Mouse (Mus musculus) mesoderm, embryonic 11.5 days (tissue): Measurements from ENCODE around the gene Cdkal1.
A peak's percentile ranks its signal among the peaks of the same experiment; 100 is the strongest.

Source experiments
- DNase-seq: peaks from one replicate; pipeline ENCODE4 v3.0.0-alpha.2; 2012; ENCODE audit warnings: low read depth, low spot score

Cdkal1 gene

DNA sequence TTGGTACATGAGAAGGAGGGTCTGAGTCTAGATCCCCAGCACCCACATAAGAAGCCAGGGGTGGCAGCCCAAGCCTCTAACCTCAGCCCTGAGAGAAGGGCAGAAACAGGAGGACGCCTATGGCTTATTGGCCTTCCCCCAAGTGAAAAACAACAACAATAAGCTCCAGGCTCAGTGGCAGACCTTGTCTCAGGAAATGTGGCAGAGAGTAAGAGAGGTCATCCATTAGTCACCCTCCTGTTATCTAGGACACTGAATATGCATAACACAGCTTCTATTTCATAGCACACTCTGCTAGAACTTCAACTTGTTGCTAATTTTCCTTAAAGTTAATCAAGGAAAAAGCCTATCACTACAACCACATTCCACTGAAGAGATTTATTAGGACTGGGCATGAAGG is 154.1 kb downstream of the Cdkal1 start:
- DNase-seq, result no peak

DNA sequence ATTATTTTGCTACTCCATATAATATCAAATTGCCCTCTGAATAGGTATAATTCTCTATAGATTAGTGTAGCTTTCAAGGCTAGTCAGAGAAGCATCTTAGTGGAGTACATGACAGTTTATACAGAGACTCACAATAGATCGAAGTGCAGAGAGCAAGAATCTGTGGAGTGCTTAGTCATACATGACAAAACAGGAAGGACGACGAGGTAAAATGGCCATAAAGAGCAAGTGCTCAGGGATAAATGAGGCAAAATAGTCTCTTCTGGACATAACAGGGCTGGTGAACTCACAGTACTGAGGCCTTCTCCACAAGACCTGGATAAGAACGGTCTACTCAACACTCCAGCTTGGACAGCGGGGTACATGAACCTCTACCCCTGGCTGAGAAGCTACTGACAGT is 155.6 kb downstream of the Cdkal1 start:
- DNase-seq, result no peak

DNA sequence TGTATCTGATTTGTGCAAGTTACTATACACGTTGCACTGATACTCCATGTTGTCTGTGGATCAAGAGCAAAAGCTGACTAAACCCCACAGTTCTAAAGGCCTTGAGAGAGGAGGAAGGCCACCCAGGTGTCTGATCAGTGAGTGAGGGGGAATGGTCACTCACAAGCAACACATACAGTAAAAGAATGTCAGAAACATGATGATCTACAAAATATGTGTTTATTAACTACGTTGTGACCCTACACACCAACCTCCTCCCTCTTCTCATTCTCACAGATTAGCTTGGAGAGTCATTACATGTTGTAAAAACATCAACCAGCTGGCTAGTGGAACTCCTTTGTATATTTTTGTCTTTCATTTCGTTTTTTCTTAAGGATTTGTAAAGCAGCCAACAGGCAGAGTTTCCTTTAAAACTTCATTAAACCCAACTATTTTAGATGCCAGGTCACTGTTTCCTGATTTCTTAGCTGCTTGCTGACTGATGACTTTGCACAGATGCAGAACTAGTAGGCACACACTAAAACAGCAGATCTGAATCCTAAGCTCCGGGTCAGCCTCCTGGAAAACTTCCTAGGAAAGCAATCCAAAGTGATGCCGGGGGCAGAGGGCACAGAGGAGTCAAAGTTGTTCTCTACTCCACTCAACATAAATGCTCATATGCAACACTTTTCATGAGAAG is 157.0 kb downstream of the Cdkal1 start:
- no peak for DNase-seq

DNA sequence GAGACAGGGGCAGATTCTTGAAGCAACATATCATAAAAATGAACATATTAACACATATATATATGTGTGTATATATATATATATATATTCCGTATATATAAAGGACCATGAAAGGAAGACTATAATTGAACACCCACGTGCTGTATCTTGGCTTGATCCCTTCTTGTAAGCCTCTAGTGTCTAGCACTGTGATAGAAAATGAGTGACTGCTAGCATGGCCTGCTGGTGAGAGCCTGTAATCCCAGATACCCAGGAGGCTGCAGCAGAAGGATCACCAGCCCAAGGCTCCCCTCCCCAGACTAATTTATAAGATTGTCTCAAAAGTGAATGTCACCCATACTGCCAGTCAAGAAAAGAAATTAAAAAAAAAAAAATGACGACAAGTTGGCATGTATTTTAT is 158.2 kb downstream of the Cdkal1 start:
- no peak for DNase-seq

DNA sequence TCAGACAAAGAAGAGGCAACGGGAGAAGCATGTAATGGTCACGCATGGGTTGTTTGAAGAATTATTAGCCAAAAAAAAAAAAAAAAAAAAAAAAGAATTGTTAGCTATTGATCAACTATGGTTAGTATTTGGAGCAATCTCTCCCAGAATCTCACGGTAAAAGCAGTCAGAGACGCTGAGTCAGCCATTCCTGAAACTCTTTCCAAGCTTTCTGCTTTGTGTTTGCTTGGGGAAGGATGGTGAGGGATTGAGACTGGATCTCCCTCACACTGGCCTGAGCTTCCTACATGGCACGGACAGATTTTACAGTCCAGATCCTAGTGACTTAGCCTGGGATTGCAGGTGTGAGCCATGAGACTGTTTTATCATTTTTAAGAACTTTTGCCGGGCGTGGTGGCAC is 164.7 kb downstream of the Cdkal1 start:
- DNase-seq, result no peak

DNA sequence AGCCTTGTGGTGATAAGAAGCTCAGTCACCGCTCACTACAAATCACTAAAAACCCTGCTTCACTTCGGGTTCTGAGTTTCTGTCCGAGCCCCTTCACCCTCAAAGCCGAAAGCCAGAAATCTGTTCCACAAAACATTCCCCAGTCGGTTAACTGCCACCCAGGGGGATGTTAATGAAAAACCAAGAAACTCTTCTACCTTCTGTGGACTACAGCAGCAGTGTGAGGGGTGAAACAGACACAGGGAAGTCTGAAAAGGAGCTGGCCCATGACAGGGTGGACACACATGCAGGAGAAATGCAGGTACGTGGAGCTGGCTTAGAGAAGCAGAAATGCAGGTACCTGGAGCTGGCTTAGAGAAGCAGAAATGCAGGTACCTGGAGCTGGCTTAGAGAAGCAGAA is 166.6 kb downstream of the Cdkal1 start:
- no peak for DNase-seq

DNA sequence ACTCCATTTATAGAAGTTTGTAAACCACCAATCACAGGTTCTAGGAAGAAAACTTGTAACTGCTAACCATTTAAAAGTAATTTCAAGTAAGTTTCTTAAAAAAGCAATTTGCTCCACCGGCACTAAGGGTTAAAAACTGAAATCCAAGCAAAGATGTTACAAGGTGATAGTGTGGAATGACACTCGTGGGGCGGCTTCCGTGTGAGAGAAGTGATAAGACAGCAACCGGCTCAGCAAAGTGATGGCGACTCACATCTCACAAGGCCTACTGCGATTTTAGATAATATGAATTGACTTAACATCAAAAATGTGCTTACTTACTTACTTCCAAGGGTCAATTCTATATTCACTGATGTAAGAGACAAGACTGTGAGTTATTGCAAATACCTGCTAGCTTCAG is 167.6 kb downstream of the Cdkal1 start:
- no peak for DNase-seq

DNA sequence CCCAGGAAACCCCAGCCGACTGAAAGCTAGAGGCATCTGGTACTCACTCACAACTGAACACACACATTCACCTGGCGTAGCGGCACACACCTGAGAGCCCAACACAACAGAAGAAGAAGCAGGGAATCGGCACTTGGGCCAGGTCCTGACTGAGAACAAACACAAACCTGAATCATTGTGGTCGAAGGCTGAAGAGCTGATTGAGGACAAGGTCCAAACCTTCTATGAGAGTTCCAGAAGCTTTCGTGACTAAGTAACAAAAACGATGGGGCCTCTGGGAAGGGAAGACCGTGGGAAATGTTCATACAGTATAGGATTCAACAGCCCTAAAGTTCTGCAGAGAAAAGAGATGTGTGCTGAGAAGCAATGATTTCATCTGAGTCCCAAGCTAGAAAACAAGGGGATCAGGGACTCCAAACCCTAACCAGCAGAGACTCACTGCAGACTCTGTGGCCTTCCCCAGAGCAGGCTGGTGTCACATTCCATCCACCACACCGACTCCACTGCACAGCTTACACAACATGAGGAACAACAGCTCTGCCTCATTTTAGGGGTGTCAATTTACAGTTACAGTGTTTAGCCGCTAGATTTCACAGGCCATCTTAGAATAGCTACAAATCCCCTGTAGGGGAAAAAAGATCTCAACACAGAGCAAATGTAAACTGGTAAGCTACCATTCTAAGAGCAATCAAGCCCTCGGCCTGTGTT is 175.8 kb downstream of the Cdkal1 start:
- no peak for DNase-seq

DNA sequence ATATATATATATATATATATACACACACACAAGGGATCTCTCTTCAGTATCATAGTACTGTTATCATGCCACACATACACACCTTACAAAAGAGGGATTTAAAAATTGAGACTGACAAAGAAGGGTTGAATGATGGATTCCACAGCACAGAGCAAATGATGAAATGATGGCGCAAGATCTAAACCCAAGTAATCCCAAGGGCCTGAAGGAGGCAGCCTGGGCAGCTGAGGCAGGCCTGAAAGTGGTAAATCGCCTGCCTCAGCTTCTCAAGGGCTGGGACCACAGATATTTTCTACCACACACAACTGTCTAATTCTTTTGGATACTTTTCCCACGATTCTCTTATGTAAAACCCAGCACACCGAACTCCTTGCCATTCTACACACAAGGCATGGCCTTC is 177.9 kb downstream of the Cdkal1 start:
- DNase-seq, result no peak

DNA sequence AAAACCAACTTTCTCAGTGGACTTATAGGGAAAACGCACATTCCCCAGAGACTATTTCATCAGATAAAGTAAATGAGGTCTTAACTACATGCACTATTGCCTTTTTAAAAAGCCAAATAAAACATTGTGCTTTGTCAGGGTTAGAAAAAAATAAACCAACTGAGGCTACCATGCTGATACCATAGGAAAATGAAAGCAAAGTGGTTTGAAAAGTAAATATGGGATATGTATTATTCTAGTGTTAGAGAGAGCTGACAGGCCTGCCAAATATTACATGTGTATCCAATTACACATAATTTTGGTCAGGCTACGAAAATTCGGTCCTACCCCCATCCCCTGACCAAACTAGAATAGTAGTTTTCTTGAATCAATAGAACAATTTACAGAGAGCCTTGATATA is 184.8 kb downstream of the Cdkal1 start:
- no peak for DNase-seq

DNA sequence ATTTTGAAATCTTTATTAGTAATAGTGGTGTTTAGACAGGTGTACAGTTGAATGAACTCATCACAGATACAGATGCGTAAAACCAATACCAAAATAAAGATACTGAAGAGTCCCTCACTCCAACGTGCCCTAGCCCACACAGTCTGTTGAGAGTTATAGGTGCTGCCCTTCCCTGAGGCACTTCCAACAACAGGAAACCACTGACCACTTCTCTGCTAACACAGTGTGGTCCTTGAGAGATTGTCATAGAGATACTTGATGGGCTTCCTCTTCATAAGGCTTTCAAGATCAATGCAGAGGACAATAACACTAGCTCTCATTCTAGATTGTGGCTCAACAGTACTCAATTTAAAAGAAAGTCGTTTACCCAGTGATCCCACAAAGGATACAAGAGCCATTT is 191.6 kb downstream of the Cdkal1 start:
- DNase-seq, result no peak

DNA sequence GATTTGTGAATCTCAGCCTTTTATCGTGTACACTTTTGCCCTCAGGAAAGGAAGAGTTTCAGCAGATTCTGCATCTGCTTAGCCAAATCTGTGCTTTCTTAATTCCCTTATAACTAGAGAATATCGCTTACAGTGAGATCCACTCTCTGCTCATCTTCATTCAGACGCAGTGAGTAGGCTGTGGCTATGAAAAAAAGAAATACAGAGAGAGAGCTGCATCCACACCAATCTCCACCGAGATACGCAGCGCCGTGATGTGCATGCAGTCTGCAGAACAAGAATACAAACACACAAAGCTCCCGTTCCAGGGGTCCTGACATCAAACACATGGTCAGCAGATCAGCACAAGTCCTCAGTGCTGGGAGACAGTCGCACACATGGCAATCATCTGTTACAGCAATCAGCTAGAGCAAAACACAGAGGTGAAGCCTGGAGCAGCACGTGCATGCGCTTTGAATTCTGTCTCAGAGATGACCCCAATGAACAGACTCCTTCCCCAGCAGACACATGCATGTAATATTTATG is 199.6 kb downstream of the Cdkal1 start:
- peak; percentile 67 for DNase-seq

DNA sequence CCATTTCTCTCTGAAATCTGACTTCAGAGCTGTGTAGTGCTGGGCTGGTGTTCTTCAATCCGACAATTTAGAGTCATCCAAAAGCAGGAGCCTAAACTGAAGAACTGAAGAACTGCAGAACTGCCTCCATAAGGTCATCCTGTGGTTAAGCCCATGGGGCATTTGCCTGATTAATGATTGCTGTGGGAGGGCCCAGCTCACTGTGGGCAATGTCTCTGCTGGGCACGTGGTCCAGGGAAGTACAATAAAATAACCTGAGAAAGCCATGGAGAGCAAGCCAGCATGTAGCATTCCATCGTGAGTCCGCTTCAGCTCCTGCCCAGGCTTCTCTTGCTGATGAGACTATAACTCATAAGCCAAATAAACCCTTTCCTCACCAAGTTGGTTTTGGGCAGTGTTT is 202.1 kb downstream of the Cdkal1 start:
- DNase-seq, result no peak

DNA sequence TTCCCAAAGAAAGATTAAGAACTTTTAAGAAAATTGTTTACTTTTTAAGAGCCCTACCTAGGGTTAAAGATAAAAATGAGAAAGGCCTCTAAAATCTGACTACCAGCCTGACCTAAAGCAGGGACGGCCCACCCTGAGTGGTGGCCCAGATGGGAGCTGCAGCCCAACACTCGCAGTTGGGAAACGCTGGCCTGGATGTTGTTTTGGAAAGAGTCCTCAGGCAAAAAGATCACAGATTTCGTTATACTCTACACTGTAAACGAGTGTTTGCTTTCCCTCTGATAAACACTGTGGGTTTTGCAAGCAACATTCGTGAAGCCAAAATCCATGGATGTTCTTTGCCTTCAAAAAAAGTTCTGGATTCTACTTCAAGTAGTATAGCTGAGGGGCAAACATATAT is 202.7 kb downstream of the Cdkal1 start:
- no peak for DNase-seq

DNA sequence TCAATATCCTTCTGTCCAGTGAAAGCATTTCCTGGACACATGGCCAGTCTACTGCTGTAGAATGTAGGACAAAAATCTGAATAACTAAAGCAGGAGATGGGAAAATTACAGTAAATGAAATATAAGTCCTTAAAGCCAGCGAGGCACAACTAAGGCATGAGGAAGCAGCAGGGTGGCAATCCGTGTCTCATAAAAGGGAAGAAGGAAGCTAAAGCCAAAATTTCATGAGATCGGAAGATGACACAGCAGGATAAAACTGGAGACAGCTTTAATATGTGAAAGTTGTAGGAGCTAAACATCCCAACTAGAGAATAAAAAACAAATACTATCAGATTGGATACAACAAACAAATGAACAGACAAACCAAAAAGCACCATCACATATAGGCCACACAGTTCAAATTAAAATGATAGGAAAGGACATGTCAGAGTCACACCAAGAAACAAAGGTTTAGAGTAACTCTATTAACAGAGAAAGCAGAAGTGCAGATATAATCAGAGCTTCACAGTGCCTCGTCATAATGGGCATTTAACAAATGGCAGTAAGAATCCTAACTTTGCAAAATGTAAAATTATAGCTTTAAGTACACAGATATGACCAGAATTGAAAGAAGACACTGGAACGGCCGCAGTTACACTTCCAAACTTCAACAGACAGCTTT is 204.8 kb downstream of the Cdkal1 start:
- DNase-seq, result no peak

DNA sequence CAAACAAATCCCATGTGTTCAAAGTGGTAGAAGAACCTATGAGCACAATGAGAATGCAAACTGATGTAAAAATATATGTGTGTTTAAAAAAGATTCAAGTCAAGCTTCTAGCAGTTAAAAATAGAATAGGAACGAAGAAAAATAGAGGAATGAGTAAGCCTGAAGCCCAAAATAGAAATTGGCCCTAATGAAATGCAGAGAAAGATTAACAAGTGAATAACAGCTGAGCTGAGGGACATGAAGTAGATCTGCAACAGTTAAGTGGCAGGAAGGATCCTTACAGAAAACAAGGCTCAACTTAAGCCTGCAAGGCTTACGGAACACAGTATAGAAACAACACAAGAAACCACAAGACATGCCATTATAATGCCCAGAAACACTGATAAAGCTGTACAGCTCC is 205.9 kb downstream of the Cdkal1 start:
- no peak for DNase-seq

DNA sequence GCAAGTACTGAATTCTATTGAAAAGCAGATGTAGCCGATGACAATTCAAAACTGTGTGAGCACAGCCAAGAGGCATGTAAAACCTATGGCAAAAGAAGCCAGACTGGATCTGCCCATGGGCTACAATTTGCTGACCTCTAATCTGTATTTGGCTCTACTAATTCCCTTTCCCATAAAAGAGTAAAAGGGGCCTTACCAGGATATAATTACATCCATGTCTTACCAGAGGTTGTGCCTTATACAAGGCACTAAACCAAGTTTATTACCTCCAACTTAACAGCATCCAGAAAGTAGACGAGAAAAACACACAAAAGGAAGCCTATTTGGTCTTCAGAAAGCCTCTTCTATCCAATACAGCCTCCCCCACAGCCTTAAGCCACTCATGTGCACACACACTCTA is 213.2 kb downstream of the Cdkal1 start:
- DNase-seq, result no peak

DNA sequence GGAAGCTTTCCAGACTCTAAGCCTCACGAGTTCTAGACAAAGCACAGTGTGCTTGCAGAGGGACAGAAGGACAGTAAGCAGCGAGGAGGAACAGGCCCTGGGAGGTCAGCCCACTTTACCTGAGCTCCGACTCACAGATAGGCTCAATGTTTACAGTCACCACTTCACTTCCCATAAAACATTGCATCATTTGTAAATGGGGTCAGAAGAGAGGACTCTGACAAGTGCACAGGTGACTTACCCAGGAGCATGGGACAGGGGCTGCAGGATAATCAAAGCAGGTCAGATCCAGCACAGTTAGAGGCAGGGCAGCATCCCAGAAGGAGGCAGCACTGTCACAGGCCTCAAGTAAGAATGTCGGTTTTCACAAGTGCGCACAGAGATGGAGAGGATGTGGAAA is 214.3 kb downstream of the Cdkal1 start:
- DNase-seq, result no peak

DNA sequence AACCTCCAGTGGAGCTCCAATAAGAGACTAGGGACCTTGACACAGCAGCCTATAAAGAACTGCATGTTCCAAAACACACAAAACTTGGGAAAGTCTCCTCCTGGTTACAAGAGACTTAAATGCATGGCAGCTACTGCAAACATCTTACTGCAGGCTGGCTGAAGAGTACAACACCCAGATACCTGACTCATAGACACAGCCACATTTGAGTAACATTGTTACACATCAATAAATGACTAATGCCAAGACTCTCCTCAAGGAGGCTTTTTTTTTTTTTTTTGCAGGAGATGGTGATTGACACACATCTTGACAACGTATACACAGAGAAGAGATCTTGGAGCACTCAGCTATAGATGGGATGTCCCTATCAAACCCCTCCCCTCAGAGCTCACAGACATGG is 215.3 kb downstream of the Cdkal1 start:
- DNase-seq, result no peak

DNA sequence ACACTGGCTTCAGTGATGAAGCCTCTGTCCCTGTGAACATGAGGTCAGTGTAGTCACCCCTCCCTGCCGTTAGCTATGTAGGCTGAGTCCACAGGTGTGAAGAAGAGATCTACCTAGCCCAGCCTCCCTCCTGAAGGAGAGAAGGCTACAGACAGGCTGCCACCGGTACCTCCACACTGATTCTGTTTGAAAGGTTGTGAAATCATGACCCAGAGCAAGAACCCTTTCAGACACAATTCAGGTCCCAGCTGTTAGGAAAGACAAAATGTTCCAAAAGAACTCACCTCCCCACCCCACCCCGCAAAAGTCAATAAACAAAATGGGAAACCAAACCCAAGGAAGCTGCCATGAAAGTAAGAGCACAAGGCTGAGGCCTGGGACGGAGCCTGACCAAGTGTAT is 217.2 kb downstream of the Cdkal1 start:
- no peak for DNase-seq

DNA sequence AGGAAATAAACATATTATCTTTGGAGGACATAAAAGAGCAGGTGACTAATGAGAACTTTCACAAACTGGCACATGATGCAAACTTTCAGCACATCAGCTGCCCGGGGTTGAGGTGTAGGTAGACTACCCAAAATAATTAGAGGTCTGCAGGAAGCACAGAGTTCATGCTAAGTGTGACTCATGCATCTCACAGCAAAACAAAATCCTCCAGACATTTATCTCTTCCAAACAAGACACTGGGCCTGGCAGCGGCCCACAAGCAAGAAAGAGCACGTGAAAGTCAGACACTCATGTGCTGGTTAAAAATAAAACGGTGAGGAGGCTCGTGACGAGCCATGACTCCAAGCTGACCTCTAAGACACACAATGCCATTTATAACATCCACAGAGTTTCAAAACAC is 217.7 kb downstream of the Cdkal1 start:
- DNase-seq, result no peak

DNA sequence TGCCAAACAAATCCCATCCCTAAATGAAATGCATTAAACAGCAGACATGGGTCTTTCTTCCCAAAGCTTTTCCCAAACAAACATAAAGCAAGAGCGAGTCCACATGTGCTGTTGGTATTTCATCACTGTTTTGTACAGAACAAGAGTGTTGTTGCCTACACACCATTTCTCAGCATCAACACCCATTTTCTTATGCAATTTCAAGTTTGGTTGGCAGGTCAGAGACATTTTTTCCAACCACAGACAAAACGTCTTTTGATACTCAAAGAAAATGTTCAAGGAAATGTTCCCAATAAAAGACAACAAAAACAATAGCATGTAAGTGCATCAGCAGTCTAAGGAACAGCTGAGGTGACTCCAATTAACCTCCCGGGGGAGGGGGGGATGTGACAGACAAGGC is 219.9 kb downstream of the Cdkal1 start:
- DNase-seq, result no peak

DNA sequence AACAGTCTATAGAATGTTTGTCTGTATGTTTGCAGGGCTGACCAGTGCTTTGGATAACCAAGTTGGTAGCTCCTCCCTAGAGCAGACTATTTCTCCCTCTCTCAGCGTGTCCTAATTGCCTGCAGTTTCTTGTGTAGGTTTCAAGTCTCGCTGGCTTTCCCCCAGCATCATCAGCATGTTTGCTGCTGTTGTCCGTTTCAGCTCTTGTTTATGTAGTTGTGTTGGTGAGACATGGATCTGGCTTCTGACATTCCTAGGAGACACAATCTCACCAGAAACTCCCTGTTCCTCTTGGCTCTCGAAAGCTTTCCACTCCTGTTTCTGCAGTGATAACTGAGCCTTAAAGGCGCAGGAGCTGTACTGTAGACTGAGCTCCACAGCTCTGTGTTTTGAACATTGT is 224.1 kb downstream of the Cdkal1 start:
- DNase-seq, result no peak
